Mouse (Mus musculus) kidney, adult 2 months (tissue): ENCODE results near the gene Pitpnm1. TPM values are rescaled to one million over a fixed set of nuclear protein-coding genes. Genes with fewer than 3 reads are reported as not detected.
A peak's percentile ranks its signal among the peaks of the same experiment; 100 is the strongest.

Experiments
- DNase-seq: peaks from one replicate; pipeline ENCODE4 v3.0.0; 2021
- H3K27ac ChIP-seq: fragments of 200-500 bp; 2 replicates; pipeline ENCODE4 v1.5.1; 2012; ENCODE audit warnings: low read depth, low read length, control low read depth, inconsistent platforms; ENCODE audit not compliant: insufficient read depth
- H3K27me3 ChIP-seq: fragments of 200-500 bp; replicated peaks from 2 replicates; pipeline ENCODE4 v1.6.1; 2012; ENCODE audit warnings: mild to moderate bottlenecking, moderate library complexity, low read length, inconsistent platforms; ENCODE audit not compliant: control insufficient read depth, insufficient read depth
- H3K36me3 ChIP-seq: fragments of 200-500 bp; 2 replicates; pipeline ENCODE4 v1.6.1; 2012; ENCODE audit warnings: mild to moderate bottlenecking, moderate library complexity, low read length, inconsistent platforms; ENCODE audit not compliant: control insufficient read depth, insufficient read depth
- H3K4me1 ChIP-seq: fragments of 200-500 bp; 2 replicates; pipeline ENCODE4 v1.6.1; 2011; ENCODE audit warnings: low read length; ENCODE audit not compliant: control insufficient read depth, insufficient read depth
- H3K4me3 ChIP-seq: fragments of 200-500 bp; 2 replicates; pipeline ENCODE4 v1.5.1; 2011; ENCODE audit warnings: mild to moderate bottlenecking, low read depth, low read length, control low read depth; ENCODE audit not compliant: insufficient read depth
- CTCF ChIP-seq: fragments of 200-500 bp; conservative IDR thresholded peaks from 2 replicates; pipeline ENCODE4 v1.5.1; 2011; ENCODE audit warnings: low read depth, mild to moderate bottlenecking, control low read depth, low read length, moderate library complexity, mixed read lengths; ENCODE audit not compliant: insufficient read depth, insufficient read length
- POLR2A ChIP-seq: fragments of 200-500 bp; IDR thresholded peaks from one replicate; pipeline ENCODE4 v1.6.1; 2011; ENCODE audit warnings: low read depth, low read length, control low read depth
- WGBS: fragments of 180-500 bp; shearing (Covaris S2); methylation state at CpG from one replicate; pipeline ENCODE4 v1.1.7; 2018; 5-methylcytosine and 5-hydroxymethylcytosine counted together
- polyA plus RNA-seq: library from polyadenylated mRNA; depleted of rRNA; stranded (reverse); fragments of >200 nt; gene quantifications from 2 replicates; pipeline ENCODE4 v1.2.3, GENCODE M21; 2012

Pitpnm1 gene
- polyA plus RNA-seq, 1 experiment, result 46.3 TPM

DNA sequence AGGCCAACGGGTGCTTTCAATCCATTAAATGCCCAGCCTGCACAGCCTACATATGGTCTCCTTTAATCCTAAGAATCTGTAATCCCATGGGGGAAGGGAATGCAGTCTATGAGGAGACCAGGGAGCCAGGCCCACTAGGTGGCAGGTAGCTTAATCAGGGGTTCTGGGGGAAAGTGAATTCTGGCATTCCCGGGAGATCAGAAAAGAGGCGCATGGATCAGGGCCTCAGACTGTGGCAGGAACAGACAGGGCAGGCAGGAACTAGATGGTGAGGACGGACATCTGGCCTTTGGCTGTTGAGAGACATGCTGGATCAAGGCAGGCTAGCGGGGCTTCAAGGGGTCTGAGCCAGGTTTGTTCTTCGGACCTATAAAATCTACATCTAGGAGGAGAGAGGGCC is 1.7 kb downstream of the Pitpnm1 start:
- Histone ChIP-seq H3K4me1 (peaks cover 7% of the 10 kb centered on the region; the same call in 1 of the 2 replicates), H3K4me3 (no peak overlapping the region), H3K27me3 (no peaks in the 10 kb centered on the region), H3K27ac (no peak overlapping the region), H3K36me3 (no peaks in the 10 kb centered on the region)
- TF ChIP-seq CTCF (no peak), POLR2A (no peak)
- no peak for DNase-seq
- WGBS, result 92% methylated on average over 6 of the region's 6 CpGs

DNA sequence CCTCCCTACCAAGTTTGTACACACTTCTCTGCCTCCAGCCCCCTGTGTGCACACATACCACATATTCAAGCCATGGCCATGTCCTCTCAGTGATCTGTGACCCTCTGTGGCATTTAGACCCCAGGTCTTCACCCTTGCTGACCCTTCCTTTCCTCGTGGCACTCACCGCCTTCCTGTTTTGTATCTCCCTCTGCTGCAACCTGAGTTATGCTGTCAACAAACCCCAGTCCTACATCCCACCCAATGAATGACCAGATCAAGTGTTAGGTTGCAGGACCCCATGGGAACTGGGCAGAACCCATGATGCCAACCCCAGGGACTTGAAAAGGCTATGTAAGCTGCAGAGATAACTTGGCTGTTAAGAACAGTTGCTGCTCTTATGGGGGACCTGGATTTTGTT is 2.3 kb downstream of the Pitpnm1 start:
- Histone ChIP-seq H3K27ac (no peak overlapping the region), H3K4me3 (no peak overlapping the region), H3K36me3 (no peaks in the 10 kb centered on the region), H3K27me3 (no peaks in the 10 kb centered on the region), H3K4me1 (peaks cover 7% of the 10 kb centered on the region; the same call in 1 of the 2 replicates)
- DNase-seq, result no peak
- 85% methylated on average over 2 of the region's 2 CpGs for WGBS
- TF ChIP-seq POLR2A (no peak), CTCF (no peak)

DNA sequence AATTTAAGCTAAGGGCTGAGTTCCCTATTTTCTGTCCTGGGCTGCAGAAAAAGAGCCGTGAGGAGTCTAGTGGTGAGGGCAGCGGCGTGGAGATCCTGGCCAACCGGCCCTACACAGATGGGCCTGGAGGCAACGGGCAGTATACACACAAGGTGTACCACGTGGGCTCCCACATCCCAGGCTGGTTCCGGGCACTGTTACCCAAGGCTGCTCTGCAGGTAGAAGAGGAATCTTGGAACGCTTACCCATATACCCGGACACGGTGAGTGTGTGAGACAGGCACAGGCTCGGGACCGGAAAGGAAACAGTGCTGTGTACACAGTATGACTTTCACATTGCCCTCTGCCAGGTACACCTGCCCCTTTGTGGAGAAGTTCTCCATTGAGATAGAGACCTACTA is 2.8 kb downstream of the Pitpnm1 start:
- no peak overlapping the region for H3K4me3 ChIP-seq
- WGBS, result 95% methylated on average over 12 of the region's 12 CpGs
- TF ChIP-seq CTCF (no peak), POLR2A (no peak)
- no peak overlapping the region for H3K27ac ChIP-seq
- no peaks in the 10 kb centered on the region for H3K27me3 ChIP-seq
- peaks cover 7% of the 10 kb centered on the region; the same call in 1 of the 2 replicates for H3K4me1 ChIP-seq
- no peaks in the 10 kb centered on the region for H3K36me3 ChIP-seq
- DNase-seq, result no peak

DNA sequence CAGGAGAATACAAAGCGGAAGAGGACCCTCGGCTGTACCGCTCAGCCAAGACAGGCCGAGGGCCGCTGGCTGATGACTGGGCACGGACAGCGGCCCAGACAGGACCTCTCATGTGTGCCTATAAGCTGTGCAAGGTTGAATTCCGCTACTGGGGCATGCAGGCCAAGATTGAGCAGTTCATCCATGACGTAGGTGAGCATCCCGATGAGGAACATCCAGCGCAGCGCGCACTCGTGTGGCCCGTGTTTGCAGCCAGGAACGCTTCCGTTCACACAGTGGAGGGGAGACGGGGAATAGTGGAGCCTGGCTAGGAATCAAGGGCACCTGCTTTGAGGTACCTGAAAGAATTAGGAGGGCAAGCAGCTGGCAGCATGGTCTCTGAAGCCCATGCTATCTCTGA is 3.5 kb downstream of the Pitpnm1 start:
- no peak for DNase-seq
- Histone ChIP-seq H3K27ac (no peak overlapping the region), H3K4me3 (no peak overlapping the region), H3K36me3 (no peaks in the 10 kb centered on the region), H3K4me1 (peaks cover 6% of the 10 kb centered on the region; the same call in 1 of the 2 replicates), H3K27me3 (no peaks in the 10 kb centered on the region)
- 93% methylated on average over 18 of the region's 18 CpGs for WGBS
- no peak for TF ChIP-seq CTCF
- TF ChIP-seq POLR2A, result no peak

DNA sequence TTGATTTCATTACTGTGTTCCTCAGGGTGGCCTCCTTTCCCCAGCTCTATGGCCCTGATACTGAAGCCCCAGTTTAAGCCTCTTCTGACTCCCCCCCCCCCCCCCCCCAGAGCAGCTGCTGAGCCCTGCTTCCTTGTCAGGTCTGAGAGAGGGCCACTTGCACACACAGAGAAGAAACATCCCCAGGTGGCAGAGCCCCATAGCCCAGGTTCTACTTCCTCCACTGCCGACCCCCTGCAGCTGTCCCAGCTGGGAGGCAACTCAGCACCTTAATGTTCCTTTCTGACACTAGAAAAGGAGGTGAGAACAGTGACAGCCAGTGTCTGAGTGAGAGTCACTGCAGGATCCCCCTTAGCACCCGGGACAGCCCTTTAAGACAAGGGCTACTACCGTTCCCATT is 4.0 kb downstream of the Pitpnm1 start:
- no peaks in the 10 kb centered on the region for H3K36me3 ChIP-seq
- no peak overlapping the region for H3K4me3 ChIP-seq
- no peak for DNase-seq
- H3K4me1 ChIP-seq, result peaks cover 1% of the 10 kb centered on the region; the same call in 1 of the 2 replicates
- H3K27me3 ChIP-seq, result no peaks in the 10 kb centered on the region
- 86% methylated on average over 3 of the region's 3 CpGs for WGBS
- no peak overlapping the region for H3K27ac ChIP-seq
- no peak for TF ChIP-seq CTCF
- TF ChIP-seq POLR2A, result no peak

DNA sequence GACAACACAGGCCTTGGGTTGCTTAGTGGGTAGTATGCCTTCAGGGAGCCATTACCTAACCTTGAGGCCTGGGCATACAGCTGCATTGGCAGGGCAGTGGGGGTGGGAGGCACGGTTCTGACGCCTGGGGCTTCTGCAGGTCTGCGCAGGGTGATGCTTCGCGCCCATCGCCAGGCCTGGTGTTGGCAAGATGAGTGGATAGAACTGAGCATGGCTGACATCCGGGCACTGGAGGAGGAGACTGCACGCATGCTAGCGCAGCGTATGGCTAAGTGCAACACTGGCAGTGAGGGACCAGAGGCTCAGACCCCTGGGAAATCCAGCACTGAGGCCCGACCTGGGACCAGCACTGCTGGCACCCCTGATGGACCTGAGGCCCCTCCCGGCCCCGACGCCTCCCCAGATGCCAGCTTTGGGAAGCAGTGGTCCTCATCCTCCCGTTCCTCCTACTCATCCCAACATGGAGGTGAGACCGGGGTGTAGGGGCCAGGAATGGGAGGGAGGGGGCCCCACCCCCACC is 4.9 kb downstream of the Pitpnm1 start:
- Histone ChIP-seq H3K4me1 (no peaks in the 10 kb centered on the region), H3K27me3 (no peaks in the 10 kb centered on the region), H3K27ac (no peak overlapping the region), H3K36me3 (no peaks in the 10 kb centered on the region), H3K4me3 (no peak overlapping the region)
- WGBS, result 85% methylated on average over 16 of the region's 16 CpGs
- TF ChIP-seq CTCF (no peak), POLR2A (no peak)
- DNase-seq, result no peak

DNA sequence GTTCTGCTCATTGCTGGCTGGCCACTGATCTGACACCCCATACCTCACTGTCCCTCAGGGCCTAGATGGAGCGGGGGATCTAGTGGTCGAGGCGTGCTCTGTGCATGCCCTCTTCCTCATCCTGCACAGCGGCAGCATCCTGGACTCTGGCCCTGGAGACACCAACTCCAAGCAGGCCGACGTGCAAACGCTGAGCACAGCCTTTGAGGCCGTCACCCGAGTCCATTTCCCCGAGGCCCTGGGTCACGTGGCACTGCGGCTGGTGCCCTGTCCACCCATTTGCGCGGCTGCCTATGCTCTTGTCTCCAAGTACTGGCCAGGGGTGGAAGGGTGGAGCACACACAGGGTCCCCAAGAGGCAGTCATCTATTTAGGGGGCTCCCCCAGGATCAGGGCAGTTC is 6.9 kb downstream of the Pitpnm1 start:
- Histone ChIP-seq H3K4me1 (no peaks in the 10 kb centered on the region), H3K27me3 (no peaks in the 10 kb centered on the region), H3K27ac (no peak overlapping the region), H3K4me3 (no peak overlapping the region), H3K36me3 (no peaks in the 10 kb centered on the region)
- TF ChIP-seq POLR2A (no peak), CTCF (no peak)
- WGBS, result 74% methylated on average over 14 of the region's 14 CpGs
- DNase-seq, result peak; percentile 52

DNA sequence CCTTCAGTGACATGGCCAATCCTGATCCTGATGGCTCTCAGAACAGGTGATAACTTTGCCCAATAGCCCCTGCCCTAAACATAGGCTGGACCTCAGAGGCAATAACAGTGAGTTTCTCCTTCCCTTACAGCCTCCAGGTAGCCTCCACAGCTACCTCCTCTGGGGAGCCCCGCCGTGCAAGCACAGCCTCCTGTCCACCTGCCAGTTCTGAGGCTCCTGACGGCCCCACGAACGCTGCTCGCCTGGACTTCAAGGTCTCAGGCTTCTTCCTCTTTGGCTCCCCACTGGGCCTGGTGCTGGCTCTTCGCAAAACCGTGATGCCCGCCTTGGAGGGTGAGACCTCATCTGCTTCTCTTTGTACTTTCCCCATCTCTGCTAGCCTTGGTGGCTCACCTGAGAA is 8.7 kb downstream of the Pitpnm1 start:
- Histone ChIP-seq H3K4me1 (peaks cover 11% of the 10 kb centered on the region), H3K27ac (no peak overlapping the region), H3K27me3 (no peaks in the 10 kb centered on the region), H3K36me3 (no peaks in the 10 kb centered on the region), H3K4me3 (no peak overlapping the region)
- TF ChIP-seq CTCF (no peak), POLR2A (no peak)
- WGBS, result 91% methylated on average over 9 of the region's 9 CpGs
- no peak for DNase-seq
